Mouse (Mus musculus): ENCODE results near the gene Mrgprd. TPM values are rescaled to one million over a fixed set of nuclear protein-coding genes. Genes with fewer than 3 reads are reported as not detected.

Gene Mrgprd
- polyA plus RNA-seq, 1 experiment from 2014 or later = not detected

DNA sequence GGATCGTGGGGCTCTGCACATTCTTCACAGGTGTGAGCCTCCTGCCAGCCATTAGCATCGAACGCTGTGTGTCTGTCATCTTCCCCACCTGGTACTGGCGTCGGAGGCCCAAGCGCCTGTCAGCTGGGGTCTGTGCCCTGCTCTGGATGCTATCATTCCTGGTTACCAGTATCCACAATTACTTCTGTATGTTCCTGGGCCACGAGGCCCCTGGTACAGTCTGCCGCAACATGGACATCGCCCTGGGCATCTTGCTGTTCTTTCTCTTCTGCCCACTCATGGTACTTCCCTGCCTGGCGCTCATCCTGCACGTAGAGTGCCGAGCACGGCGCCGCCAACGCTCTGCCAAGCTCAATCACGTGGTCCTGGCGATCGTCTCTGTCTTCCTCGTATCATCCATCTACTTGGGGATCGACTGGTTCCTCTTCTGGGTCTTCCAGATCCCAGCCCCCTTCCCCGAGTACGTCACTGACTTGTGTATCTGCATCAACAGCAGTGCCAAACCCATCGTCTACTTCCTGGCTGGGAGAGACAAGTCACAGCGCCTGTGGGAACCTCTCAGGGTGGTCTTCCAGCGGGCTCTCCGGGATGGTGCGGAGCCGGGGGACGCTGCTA, 6.5 kb upstream of the Mrgprd start:
- Histone ChIP-seq H3K27ac (replicated peaks) (no peak overlapping the region), H3K4me1 (replicated peaks) (no peaks in the 10 kb centered on the region; the same call in 1 of the 2 replicates), H3K9ac (no peak overlapping the region), H3K9me3 (no peaks in the 10 kb centered on the region), H3K27me3 (no peaks in the 10 kb centered on the region), H3K4me3 (no peak overlapping the region), H3K36me3 (no peaks in the 10 kb centered on the region), H3K4me2 (no peak overlapping the region)
- ATAC-seq (ENCODE audit: low read depth) = no peak
- WGBS = 79% methylated on average over 30 of the region's 30 CpGs

DNA sequence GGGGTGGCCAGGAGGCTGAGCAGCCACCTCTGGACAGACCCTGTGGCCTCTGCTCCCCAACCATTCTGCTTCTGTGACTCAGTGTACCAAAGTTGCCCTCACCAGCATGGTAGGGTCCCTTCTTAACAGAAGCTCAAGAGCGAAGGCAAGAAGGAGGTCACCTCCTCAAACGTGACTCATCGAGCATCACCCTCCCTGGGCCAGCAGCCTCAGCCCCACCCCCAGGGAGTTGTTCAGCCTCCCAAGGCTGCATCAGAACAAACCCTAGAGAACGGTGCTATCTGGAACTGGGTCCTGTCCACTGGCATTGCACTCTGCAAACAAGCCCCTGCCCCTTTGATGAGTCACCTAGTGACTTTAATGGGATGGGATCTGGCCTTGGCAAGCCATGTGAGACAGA, 5.8 kb upstream of the Mrgprd start:
- no peaks in the 10 kb centered on the region; the same call in 1 of the 2 replicates for H3K4me1 ChIP-seq (replicated peaks)
- H3K4me2 ChIP-seq = no peak overlapping the region
- no peak overlapping the region for H3K4me3 ChIP-seq
- H3K9me3 ChIP-seq = no peaks in the 10 kb centered on the region
- no peaks in the 10 kb centered on the region for H3K36me3 ChIP-seq
- no peak for ATAC-seq (ENCODE audit: low read depth)
- 72% methylated on average over 4 of the region's 4 CpGs for WGBS
- H3K27me3 ChIP-seq = no peaks in the 10 kb centered on the region
- H3K27ac ChIP-seq (replicated peaks) = no peak overlapping the region
- no peak overlapping the region for H3K9ac ChIP-seq

DNA sequence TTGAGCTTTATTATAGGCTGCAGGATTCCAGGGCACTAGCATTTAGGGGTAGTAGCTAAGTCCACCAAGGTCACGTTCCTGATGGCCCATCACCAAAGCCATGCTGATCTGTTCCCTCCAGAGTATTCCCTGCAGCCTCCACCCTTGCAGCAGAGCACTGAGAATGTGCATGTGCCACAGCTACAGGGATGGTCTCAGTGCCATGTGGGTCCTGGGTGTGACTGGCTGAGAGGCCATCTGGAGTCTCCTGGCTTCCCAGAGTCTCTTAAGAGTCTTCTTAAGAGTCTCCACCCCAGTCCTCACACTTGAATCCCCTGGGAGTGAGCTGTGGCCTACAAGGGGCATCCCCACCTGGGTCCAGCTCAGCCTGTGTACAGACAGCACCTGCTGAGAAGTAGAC, 4.8 kb upstream of the Mrgprd start:
- WGBS = 69% methylated on average over 1 of the region's 1 CpGs
- Histone ChIP-seq H3K4me1 (replicated peaks) (no peaks in the 10 kb centered on the region; the same call in 1 of the 2 replicates), H3K4me3 (no peak overlapping the region), H3K27ac (replicated peaks) (no peak overlapping the region), H3K9me3 (no peaks in the 10 kb centered on the region), H3K27me3 (no peaks in the 10 kb centered on the region), H3K36me3 (no peaks in the 10 kb centered on the region), H3K9ac (no peak overlapping the region), H3K4me2 (no peak overlapping the region)
- ATAC-seq (ENCODE audit: low read depth) = no peak

DNA sequence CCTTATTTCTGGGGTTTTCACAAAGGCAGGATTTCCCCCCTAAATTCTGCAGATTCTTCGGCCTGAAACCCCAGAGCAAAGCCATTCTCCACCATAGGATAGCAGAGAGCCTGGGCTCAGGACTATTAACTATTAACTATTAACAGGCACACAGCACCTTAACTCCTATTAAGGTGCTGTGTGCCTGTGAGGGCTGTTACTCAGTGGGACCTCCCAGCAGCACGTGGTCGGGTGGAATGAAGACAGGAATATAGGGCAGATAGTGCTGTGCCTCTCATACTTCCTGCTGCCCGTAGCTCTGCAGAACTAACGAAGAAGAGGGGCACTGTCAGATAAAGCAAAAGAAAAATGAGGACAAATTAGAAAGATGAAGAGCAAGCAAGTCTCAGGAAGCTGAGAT, 4.1 kb upstream of the Mrgprd start:
- Histone ChIP-seq H3K4me1 (replicated peaks) (no peaks in the 10 kb centered on the region; the same call in 1 of the 2 replicates), H3K9me3 (no peaks in the 10 kb centered on the region), H3K4me3 (no peak overlapping the region), H3K9ac (no peak overlapping the region), H3K27me3 (no peaks in the 10 kb centered on the region), H3K36me3 (no peaks in the 10 kb centered on the region), H3K4me2 (no peak overlapping the region), H3K27ac (replicated peaks) (no peak overlapping the region; the same call in 1 of the 2 replicates)
- 61% methylated on average over 5 of the region's 5 CpGs for WGBS
- no peak for ATAC-seq (ENCODE audit: low read depth)

DNA sequence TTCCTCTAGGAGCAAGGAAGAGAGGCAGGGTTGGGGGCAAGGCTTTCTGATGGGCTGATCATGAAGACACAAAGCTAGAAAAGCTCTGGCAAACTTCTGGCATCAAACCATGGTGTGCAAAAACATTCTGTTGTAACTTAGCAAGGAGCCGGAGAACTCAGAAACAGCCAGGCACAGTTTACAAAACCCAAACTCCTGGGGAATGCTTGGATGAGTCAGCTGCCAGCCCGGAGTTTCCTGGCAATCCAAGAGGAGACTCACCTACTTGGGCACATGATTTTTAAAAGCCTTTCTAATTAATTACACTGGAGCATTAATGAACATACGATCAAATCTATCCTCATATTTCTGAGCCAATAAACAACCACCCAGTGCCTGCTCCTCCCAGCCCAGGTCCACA, 2.5 kb upstream of the Mrgprd start:
- Histone ChIP-seq H3K4me1 (replicated peaks) (no peaks in the 10 kb centered on the region; the same call in 1 of the 2 replicates), H3K9ac (no peak overlapping the region), H3K9me3 (no peaks in the 10 kb centered on the region), H3K4me2 (no peak overlapping the region), H3K4me3 (no peak overlapping the region), H3K27ac (replicated peaks) (no peak overlapping the region), H3K36me3 (no peaks in the 10 kb centered on the region), H3K27me3 (no peaks in the 10 kb centered on the region)
- no peak for ATAC-seq (ENCODE audit: low read depth)
- 80% methylated on average over 3 of the region's 3 CpGs for WGBS

DNA sequence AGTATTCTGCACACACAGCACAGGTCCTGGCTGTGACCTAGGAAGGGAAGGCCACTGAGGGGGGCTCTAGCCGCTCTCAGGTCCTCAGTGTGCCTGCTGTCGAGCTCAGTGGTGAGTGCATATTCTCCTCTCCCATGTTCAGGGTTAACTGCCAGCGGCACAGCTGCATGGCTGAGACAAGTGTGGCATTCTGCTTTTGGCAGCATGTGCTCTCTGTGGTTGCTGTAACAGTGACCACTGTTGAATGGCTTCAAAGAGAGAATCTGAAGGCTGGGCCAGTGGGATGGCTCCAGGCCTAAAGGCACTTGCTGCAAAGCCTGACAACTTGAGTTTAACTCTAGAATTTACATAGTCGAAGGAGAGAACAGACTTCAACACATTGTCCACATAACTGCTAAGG, 2.9 kb downstream of the Mrgprd start:
- H3K27me3 ChIP-seq = no peaks in the 10 kb centered on the region
- no peaks in the 10 kb centered on the region for H3K9me3 ChIP-seq
- H3K4me1 ChIP-seq (replicated peaks) = no peaks in the 10 kb centered on the region
- H3K4me2 ChIP-seq = no peak overlapping the region
- H3K9ac ChIP-seq = no peak overlapping the region
- H3K27ac ChIP-seq (replicated peaks) = no peak overlapping the region
- ATAC-seq (ENCODE audit: low read depth) = no peak
- H3K36me3 ChIP-seq = no peaks in the 10 kb centered on the region
- H3K4me3 ChIP-seq = no peak overlapping the region
- 68% methylated on average over 4 of the region's 4 CpGs for WGBS

DNA sequence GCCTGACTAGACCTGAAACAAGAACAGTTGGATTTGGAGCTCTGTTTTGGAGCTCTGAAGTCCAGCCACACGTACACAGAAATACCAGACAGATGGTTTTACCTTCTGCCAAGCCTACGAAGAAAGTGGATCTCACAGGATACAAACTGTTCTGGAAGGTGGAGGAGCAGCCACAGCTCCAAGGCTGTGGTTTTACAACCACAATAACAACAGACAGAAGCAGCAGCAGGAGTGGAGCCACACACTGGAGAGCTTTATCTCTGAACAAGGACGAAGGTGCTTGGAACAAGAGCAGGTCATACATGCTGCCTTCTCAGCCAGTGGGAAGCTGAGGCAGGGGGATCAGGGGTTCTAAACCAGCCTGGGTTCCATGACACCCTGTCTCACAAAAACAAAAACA, 4.8 kb downstream of the Mrgprd start:
- Histone ChIP-seq H3K4me3 (no peak overlapping the region), H3K4me1 (replicated peaks) (no peaks in the 10 kb centered on the region), H3K9ac (no peak overlapping the region), H3K9me3 (no peaks in the 10 kb centered on the region), H3K36me3 (no peaks in the 10 kb centered on the region), H3K27ac (replicated peaks) (no peak overlapping the region), H3K4me2 (no peak overlapping the region), H3K27me3 (no peaks in the 10 kb centered on the region)
- ATAC-seq (ENCODE audit: low read depth) = no peak
- 72% methylated on average over 3 of the region's 3 CpGs for WGBS

DNA sequence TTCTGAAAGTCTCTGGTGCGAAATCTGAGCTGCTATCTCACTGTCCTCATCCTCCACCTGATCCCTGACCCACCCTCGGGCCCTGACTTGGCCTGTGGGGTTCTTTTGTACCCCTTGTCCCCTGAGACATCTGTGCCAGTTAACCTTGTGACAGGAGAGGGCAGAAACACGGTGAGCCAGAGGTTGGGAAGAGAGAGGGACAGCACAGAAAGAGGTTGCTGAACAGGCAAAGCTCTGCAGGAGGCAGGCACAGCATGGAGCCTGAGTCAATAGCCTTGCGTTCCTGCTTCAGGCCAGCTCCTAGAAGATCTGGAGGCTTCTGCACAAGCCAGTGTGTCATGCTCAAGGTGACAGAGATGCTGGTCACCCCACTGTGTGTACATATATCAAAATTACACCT, 9.0 kb downstream of the Mrgprd start:
- Histone ChIP-seq H3K9me3 (no peaks in the 10 kb centered on the region), H3K4me2 (no peak overlapping the region), H3K27me3 (no peaks in the 10 kb centered on the region), H3K36me3 (no peaks in the 10 kb centered on the region), H3K4me1 (replicated peaks) (no peaks in the 10 kb centered on the region), H3K27ac (replicated peaks) (no peak overlapping the region), H3K9ac (no peak overlapping the region), H3K4me3 (no peak overlapping the region)
- ATAC-seq (ENCODE audit: low read depth) = no peak
- WGBS = 35% methylated on average over 4 of the region's 4 CpGs

DNA sequence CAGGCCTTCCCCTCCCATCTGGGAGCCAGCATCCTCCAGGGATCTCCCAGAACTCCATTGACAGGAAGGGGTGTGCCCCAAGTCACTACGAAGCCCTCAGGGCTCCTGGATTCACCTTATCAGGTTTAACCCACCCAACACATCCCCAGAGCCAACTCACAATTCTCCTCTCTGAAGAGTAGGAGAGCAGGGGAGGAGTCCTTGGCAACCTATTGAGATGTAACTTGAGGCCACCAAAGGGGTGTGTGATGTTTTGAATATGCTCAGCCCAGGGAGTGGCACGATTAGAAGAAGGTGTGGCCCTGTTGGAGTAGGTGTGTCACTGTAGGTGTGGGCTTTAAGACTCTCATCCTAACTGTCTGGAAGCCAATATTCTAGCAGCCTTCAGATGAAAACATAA, 11.1 kb downstream of the Mrgprd start:
- no peaks in the 10 kb centered on the region for H3K36me3 ChIP-seq
- no peaks in the 10 kb centered on the region for H3K27me3 ChIP-seq
- no peak overlapping the region for H3K9ac ChIP-seq
- WGBS = 55% methylated on average over 2 of the region's 2 CpGs
- ATAC-seq (ENCODE audit: low read depth) = no peak
- H3K27ac ChIP-seq (replicated peaks) = no peak overlapping the region
- no peak overlapping the region for H3K4me2 ChIP-seq
- no peaks in the 10 kb centered on the region for H3K9me3 ChIP-seq
- no peak overlapping the region for H3K4me3 ChIP-seq
- H3K4me1 ChIP-seq (replicated peaks) = peaks cover 5% of the 10 kb centered on the region

DNA sequence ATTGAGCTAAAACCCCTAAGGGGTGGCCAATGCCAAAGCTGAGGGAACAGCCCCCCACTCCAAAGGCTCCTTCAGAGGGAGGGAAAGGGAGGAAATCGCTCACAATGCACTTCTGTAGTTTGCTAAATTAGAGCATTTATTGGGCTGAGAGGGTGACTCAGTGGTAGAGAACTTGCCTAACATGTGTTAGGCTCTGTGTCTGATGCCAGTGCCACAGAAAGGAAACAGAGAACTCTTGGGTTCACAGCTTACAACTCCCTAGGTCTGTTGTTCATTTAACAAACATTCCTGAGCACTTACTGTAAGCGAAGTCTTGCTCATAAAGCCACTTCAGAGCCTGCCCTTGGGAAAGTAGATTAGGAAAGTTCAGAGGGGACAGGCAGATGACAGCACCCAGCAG, 15.3 kb downstream of the Mrgprd start:
- H3K9me3 ChIP-seq = no peaks in the 10 kb centered on the region
- no peak for ATAC-seq (ENCODE audit: low read depth)
- 71% methylated on average over 2 of the region's 2 CpGs for WGBS
- H3K4me2 ChIP-seq = no peak overlapping the region
- H3K4me3 ChIP-seq = no peak overlapping the region
- no peak overlapping the region for H3K9ac ChIP-seq
- H3K4me1 ChIP-seq (replicated peaks) = peaks cover 5% of the 10 kb centered on the region
- H3K36me3 ChIP-seq = no peaks in the 10 kb centered on the region
- H3K27ac ChIP-seq (replicated peaks) = no peak overlapping the region
- H3K27me3 ChIP-seq = no peaks in the 10 kb centered on the region

DNA sequence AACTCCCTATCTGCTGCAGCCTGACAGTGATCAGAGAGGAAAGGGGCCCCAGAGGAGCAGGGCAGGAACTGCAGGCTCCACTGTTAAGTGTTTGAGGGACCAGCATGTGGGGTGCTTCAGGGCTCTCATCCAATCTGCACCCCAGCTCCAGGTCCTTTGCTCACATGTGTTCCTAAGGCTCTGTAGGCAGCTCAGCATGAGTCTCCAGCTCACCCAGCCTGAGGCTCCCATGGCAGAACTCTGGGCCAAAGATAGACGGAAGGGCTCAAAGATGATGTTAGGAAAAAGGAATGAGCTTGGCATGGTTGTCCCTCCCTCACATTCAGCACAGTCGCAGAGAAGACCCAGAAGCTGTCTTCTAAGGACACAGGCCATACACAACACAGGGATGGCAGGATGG, 16.0 kb downstream of the Mrgprd start:
- peaks cover 5% of the 10 kb centered on the region for H3K4me1 ChIP-seq (replicated peaks)
- ATAC-seq (ENCODE audit: low read depth) = no peak
- H3K27ac ChIP-seq (replicated peaks) = no peak overlapping the region
- H3K27me3 ChIP-seq = no peaks in the 10 kb centered on the region
- H3K4me3 ChIP-seq = no peak overlapping the region
- no peak overlapping the region for H3K4me2 ChIP-seq
- H3K9ac ChIP-seq = no peak overlapping the region
- no peaks in the 10 kb centered on the region for H3K36me3 ChIP-seq
- no peaks in the 10 kb centered on the region for H3K9me3 ChIP-seq
- WGBS = 84% methylated on average over 2 of the region's 2 CpGs

DNA sequence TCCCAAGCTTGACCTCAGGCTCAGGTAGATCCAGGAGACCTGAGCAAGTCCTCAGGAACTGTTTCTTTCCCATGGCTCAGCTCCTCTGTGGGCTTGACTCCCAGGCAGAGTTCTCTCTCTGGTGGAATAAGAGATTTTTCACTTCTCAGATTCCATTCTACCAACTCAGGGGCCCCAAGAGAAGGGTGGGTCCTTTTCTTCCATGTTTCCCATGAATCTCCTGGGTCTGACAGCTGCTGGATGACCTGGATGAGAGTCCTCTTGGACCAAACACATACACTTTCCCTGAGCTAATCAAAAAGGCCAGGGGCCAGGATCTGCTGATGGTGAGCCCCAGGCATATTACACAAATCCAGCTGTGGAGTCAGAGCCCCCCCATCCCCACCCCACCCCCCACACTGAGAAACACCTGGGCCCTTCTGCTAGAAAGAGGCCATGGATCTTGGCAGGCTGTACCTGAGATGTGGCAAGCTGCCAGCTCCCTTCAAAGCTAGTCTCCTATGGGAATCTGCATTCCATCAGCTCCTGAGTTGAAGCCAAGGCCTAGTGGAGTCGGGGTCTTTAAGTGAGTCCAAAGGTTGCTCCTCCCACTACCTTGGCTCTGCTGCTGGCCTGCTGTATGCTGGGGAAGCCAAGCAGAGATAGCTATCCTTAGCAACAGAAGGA, 17.9 kb downstream of the Mrgprd start:
- WGBS = 44% methylated on average over 1 of the region's 1 CpGs

DNA sequence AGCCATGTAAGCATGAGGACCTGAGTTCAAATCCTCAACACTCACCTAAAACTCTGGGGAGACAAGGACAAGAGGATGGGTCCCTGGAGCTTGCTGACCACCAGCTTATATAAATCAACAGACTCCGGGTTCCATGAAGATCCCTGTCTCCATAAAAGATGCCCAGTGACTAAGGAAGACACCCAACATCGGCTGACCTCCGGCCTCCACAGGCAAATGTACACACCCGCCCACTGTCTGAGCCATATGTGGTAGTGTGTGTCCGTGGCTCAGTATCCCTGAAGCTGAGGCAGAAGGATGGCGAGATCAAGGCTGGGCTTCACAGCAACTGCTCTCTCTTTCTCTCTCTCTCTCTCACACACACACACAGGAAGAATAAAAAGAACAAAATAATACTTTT, 19.3 kb downstream of the Mrgprd start:
- no peak overlapping the region for H3K4me3 ChIP-seq
- H3K27ac ChIP-seq (replicated peaks) = no peak overlapping the region
- H3K4me1 ChIP-seq (replicated peaks) = peaks cover 5% of the 10 kb centered on the region
- no peak overlapping the region for H3K4me2 ChIP-seq
- H3K9me3 ChIP-seq = no peaks in the 10 kb centered on the region
- H3K9ac ChIP-seq = no peak overlapping the region
- no peak for ATAC-seq (ENCODE audit: low read depth)
- 82% methylated on average over 6 of the region's 6 CpGs for WGBS
- no peaks in the 10 kb centered on the region for H3K36me3 ChIP-seq
- H3K27me3 ChIP-seq = no peaks in the 10 kb centered on the region

More for the DNA sequence above, 17.9 kb downstream of the Mrgprd start:
- Histone ChIP-seq H3K27ac (replicated peaks) (no peak overlapping the region), H3K9ac (no peak overlapping the region), H3K4me3 (no peak overlapping the region), H3K4me2 (no peak overlapping the region), H3K27me3 (no peaks in the 10 kb centered on the region), H3K9me3 (no peaks in the 10 kb centered on the region), H3K4me1 (replicated peaks) (peaks cover 5% of the 10 kb centered on the region), H3K36me3 (no peaks in the 10 kb centered on the region)
- ATAC-seq (ENCODE audit: low read depth) = no peak
